Mouse (Mus musculus) intestine, embryonic 14.5 days (tissue): ENCODE measurements at regions not wholly inside any gene's neighbourhood (a gene's known extent, or its start where the extent isn't known, plus 50 kb on each side); places are given as distances from the start of the nearest gene placed in this dataset.

Experiments
- ATAC-seq: fragments of 200-750 bp; cut with Nextera tagmentation; replicated peaks from 2 replicates; pipeline ENCODE4 v1.8.0; 2017; ENCODE audit warnings: low read depth, moderate number of reproducible peaks, moderate TSS enrichment, moderate library complexity; ENCODE audit not compliant: low FRiP score, low TSS enrichment
- DNase-seq: peaks from one replicate; pipeline ENCODE4 v3.0.0-alpha.2; 2018; ENCODE audit warnings: low spot score
- H3K27ac ChIP-seq: fragments of 300-500 bp; sonication (generic); 2 replicates; pipeline ENCODE4 v1.5.1; 2014; ENCODE audit warnings: low read depth, mild to moderate bottlenecking, control low read depth
- H3K27me3 ChIP-seq: fragments of 300-500 bp; sonication (generic); replicated peaks from 2 replicates; pipeline ENCODE4 v1.6.1; 2014; ENCODE audit warnings: low read length, control low read depth; ENCODE audit not compliant: control insufficient read depth, insufficient read depth
- H3K36me3 ChIP-seq: fragments of 300-500 bp; sonication (generic); 2 replicates; pipeline ENCODE4 v1.6.1; 2014; ENCODE audit warnings: low read length, control low read depth; ENCODE audit not compliant: control insufficient read depth, insufficient read depth
- H3K4me1 ChIP-seq: fragments of 300-500 bp; sonication (generic); replicated peaks from 2 replicates; pipeline ENCODE4 v1.6.1; 2014; ENCODE audit warnings: low read length, control low read depth, mixed read lengths; ENCODE audit not compliant: control insufficient read depth, insufficient read depth
- H3K4me2 ChIP-seq: fragments of 300-500 bp; sonication (generic); 2 replicates; pipeline ENCODE4 v1.6.1; 2014; ENCODE audit warnings: low read length
- H3K4me3 ChIP-seq: fragments of 300-500 bp; sonication (generic); 2 replicates; pipeline ENCODE4 v1.5.1; 2014; ENCODE audit warnings: low read depth, low read length, control low read depth, mixed read lengths
- H3K9ac ChIP-seq: fragments of 300-500 bp; sonication (generic); 2 replicates; pipeline ENCODE4 v1.6.1; 2014; ENCODE audit warnings: mild to moderate bottlenecking, low read length
- H3K9me3 ChIP-seq: fragments of 300-500 bp; sonication (generic); 2 replicates; pipeline ENCODE4 v1.6.1; 2016; ENCODE audit warnings: low read length, control low read depth; ENCODE audit not compliant: control insufficient read depth
- WGBS: fragments of 180-500 bp; shearing (Covaris S2); extraction: QIAGEN DNeasy Blood & Tissue Kit; methylation state at CpG from one replicate; pipeline ENCODE4 v1.1.7; 2014; 5-methylcytosine and 5-hydroxymethylcytosine counted together

DNA sequence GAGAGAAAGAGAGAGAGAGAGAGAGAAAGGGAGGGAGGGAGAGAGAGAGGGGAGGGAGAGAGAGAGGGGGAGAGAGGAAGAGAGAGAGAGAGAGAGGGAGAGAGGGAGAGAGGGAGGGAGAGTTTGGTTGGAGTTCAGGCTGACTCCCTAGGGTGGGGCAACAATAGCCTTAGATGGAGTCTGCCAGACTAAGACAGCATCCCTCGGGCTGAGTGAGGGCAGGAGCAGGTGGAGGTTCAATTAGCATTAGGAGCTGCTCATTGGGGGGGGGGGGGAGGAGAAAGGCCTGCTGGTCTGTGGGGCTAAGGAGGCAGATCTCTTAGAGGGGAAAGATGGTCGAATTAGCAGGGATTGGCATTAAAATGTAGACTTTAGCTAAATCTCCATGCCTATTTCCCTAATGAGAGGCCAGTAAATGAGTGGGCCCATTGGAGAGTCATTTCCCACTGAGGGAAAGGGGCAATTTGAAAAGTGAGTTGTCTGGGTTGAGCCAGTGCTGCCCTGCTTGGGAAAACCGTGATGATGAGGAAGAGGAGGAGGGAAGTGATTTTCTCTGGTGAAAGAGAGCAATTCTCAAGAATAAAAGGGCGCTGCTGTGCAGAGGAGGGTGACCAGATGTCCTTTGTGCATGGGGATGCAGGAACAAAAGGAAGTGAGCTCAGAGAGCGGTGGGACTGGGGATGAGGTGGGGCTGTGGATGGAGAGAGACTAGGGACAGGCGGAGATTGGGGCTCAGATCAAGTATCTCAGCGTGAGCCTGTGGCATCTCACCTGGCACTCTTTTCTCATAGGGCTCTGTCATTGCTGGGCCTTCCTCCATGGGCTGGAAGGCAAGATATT, 218.0 kb downstream of the Med10 start:
- Histone ChIP-seq H3K27me3 (no peaks in the 10 kb centered on the region), H3K9ac (no peak overlapping the region), H3K4me1 (no peaks in the 10 kb centered on the region), H3K27ac (no peak overlapping the region), H3K9me3 (no peaks in the 10 kb centered on the region), H3K36me3 (no peaks in the 10 kb centered on the region), H3K4me2 (no peak overlapping the region), H3K4me3 (no peak overlapping the region)
- ATAC-seq (no peak), DNase-seq (no peak)
- WGBS: 30% methylated on average over 7 of the region's 7 CpGs

DNA sequence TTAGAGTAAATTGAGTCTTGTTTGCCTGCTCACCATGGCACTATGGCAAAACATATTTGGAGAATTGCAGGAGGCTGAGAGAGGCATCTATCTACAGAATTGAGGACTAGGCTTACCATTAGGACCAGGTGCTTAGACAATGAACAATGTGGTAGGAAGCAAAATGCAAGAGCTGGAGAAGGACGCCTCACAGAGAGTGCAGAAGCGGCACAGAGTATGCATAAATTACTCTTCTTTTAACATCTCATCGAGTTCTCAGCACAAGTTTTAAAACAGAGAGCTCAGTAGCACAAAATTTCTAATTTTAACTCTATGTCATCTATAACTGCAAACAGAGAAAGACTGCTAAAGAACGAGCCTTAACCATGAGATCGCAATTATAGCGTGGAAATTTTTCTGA, 231.1 kb downstream of the Med10 start:
- DNase-seq: no peak
- H3K4me1 ChIP-seq: no peaks in the 10 kb centered on the region
- no peaks in the 10 kb centered on the region for H3K27me3 ChIP-seq
- H3K36me3 ChIP-seq: no peaks in the 10 kb centered on the region
- H3K9me3 ChIP-seq: no peaks in the 10 kb centered on the region
- H3K27ac ChIP-seq: no peak overlapping the region
- no peak overlapping the region for H3K4me2 ChIP-seq
- no peak for ATAC-seq
- H3K4me3 ChIP-seq: no peak overlapping the region
- H3K9ac ChIP-seq: no peak overlapping the region
- WGBS: 84% methylated on average over 6 of the region's 6 CpGs

DNA sequence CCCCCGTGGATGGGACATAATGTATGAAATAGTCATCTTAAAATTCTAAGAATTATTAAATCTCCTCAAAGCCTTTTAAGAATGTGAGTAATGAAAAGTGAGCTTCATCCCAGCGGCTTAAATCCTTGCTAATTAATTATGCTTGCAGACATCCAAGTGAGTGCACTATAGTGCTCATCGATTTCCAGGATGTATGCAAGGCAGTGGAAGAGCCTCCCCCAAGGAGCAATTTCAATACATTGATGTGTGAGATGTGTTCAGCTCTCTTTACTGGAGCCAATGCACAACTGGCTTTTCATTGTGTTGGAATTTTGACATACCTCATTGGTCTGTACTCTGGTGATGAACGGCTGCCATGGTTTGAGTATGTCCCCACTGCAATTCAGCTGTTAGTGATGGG, 231.6 kb downstream of the Med10 start:
- DNase-seq: no peak
- H3K4me2 ChIP-seq: no peak overlapping the region
- H3K27ac ChIP-seq: no peak overlapping the region
- H3K9ac ChIP-seq: no peak overlapping the region
- H3K4me3 ChIP-seq: no peak overlapping the region
- H3K9me3 ChIP-seq: no peaks in the 10 kb centered on the region
- no peak for ATAC-seq
- H3K36me3 ChIP-seq: no peaks in the 10 kb centered on the region
- no peaks in the 10 kb centered on the region for H3K27me3 ChIP-seq
- WGBS: 75% methylated on average over 4 of the region's 4 CpGs
- no peaks in the 10 kb centered on the region for H3K4me1 ChIP-seq

DNA sequence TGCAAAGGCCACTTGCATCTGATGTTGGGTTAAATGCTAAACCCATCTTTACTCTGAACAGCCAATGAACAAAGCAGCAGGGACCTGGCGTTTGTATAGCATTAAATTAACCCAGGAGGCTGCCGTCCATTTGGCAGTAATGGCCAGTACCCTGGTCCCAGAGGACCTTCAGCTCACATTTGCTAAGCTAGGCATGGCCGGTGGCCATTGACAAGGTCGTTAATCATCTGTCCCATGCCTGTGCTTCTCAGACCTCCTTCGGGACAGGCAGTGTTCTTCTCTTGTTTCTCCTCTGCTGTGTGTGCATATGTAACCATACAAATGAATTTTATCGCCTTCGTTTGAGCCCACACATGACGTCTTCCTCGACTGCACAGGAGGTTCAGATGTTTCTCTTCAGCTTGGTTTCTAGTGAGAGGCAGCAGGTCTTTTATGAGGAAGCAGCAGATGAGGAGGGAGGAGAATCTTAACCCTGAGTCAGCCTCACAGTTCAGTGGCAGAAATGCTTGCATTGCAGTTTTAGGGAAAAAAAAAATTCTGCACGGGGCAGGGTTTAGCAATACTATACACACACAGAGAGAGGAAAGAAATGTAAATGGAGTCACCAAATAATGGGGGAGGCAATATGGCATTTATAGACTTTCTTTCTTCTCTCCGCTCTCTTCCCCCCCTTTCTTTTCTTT, 235.9 kb downstream of the Med10 start:
- WGBS: 40% methylated on average over 11 of the region's 11 CpGs
- no peak overlapping the region for H3K9ac ChIP-seq

DNA sequence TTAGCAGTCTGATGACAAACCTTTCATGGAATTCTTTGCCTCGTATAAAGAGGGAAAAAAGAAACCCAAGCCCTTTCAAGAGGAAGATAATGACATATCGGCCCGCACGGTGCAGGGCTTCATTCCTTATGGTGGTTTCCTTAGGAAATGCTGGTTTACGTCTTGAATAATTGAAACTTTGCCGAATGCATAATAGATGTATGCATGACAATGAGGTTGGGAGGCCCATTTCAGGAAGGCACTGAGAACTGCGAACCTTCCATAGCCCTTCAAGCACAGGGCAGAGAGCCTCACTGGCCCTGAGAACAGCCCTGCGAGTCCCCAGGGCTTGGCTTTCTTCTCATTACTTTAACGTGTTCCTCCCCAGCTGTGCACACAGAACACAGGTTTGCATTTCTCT, 255.7 kb downstream of the Med10 start:
- DNase-seq: no peak
- Histone ChIP-seq H3K4me3 (no peak overlapping the region), H3K9ac (no peak overlapping the region), H3K9me3 (no peaks in the 10 kb centered on the region), H3K36me3 (no peaks in the 10 kb centered on the region), H3K4me1 (no peaks in the 10 kb centered on the region), H3K4me2 (no peak overlapping the region), H3K27me3 (no peaks in the 10 kb centered on the region), H3K27ac (no peak overlapping the region)
- WGBS: 79% methylated on average over 9 of the region's 9 CpGs
- no peak for ATAC-seq

More for the DNA sequence above, 235.9 kb downstream of the Med10 start:
- Histone ChIP-seq H3K36me3 (no peaks in the 10 kb centered on the region), H3K27me3 (no peaks in the 10 kb centered on the region), H3K4me3 (no peak overlapping the region), H3K27ac (no peak overlapping the region), H3K9me3 (no peaks in the 10 kb centered on the region), H3K4me1 (no peaks in the 10 kb centered on the region), H3K4me2 (no peak overlapping the region)
- DNase-seq (no peak), ATAC-seq (no peak)

DNA sequence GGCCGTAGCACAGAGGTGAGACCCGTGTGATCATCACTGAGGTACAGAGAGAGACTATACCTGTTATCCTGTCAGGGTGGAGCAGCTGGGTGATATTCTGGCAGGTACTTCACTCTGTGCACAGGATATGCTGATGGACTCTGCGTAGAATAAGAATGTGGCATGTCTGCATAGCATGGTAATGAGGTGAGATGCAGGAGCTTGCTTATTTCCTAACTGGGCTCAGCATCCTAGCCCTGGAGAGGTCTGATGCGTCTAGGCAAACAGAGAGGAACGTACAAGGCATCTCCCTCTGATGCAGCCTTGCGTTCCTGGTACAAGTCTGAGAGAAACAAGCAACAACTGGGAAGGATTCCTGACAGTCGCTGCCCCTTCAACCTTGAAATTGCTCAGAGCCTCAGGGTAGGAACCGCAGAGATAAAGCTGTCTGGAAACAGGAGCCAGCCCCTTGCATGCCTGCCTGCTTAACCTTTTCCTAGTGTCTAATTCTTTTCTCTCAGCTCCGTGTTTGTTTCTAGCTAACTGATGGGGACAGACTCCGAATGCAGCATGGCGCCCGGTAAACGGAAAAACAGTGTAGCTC, 259.3 kb downstream of the Med10 start:
- Histone ChIP-seq H3K27me3 (no peaks in the 10 kb centered on the region), H3K36me3 (no peaks in the 10 kb centered on the region), H3K9ac (no peak overlapping the region), H3K4me3 (no peak overlapping the region), H3K27ac (no peak overlapping the region), H3K9me3 (no peaks in the 10 kb centered on the region), H3K4me2 (no peak overlapping the region), H3K4me1 (no peaks in the 10 kb centered on the region)
- WGBS: 69% methylated on average over 13 of the region's 13 CpGs
- ATAC-seq (no peak), DNase-seq (no peak)

DNA sequence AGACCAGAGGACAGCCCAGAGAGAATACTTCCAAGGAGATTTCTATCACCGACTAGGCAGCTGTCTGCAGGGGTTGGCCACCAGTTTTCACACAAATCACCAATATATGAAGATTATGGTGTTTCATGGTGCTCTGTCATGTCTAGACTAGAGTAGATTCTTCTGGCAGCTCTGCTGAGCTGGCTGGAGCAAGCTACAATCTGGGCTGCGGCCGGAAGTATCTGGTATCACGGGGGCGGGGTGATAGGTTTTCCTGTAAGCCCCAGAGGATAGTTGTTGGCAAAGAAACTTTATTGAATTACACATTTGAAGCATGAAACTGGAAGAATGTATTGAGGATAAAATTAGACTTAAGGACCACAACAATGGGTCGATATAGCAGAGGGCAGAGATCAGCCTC, 271.5 kb downstream of the Med10 start:
- H3K27ac ChIP-seq: no peak overlapping the region
- no peak overlapping the region for H3K4me2 ChIP-seq
- no peak overlapping the region for H3K9ac ChIP-seq
- DNase-seq (no peak), ATAC-seq (no peak)
- H3K9me3 ChIP-seq: no peaks in the 10 kb centered on the region
- H3K4me3 ChIP-seq: no peak overlapping the region
- no peaks in the 10 kb centered on the region for H3K27me3 ChIP-seq
- no peaks in the 10 kb centered on the region for H3K4me1 ChIP-seq
- WGBS: 86% methylated on average over 6 of the region's 6 CpGs
- H3K36me3 ChIP-seq: no peaks in the 10 kb centered on the region

DNA sequence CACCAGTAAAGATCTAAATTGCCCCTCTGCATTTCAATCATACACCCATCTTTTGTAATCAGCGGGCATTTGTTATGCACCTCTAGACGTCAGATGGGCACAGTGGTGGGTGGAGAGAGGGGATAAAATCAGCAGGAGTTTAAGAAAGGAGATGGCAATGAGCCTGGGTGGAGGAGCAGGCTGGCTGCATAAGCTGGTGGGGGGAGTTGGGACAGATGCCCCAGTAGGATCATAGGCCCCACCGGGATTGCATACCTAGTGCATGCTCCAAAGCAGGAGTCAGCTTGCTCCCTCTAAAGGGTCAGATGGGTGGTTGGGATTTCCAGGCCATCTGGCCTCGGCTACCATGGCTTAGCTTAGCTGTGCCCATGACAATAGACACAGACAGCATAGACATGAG, 273.2 kb downstream of the Med10 start:
- Histone ChIP-seq H3K4me2 (no peak overlapping the region), H3K9me3 (no peaks in the 10 kb centered on the region), H3K27me3 (no peaks in the 10 kb centered on the region), H3K4me3 (no peak overlapping the region), H3K36me3 (no peaks in the 10 kb centered on the region), H3K4me1 (no peaks in the 10 kb centered on the region), H3K27ac (no peak overlapping the region), H3K9ac (no peak overlapping the region)
- DNase-seq (no peak), ATAC-seq (no peak)
- WGBS: 84% methylated on average over 4 of the region's 4 CpGs
